Mouse (Mus musculus) MEL (cell line): ENCODE measurements at regions not wholly inside any gene's neighbourhood (a gene's known extent, or its start where the extent isn't known, plus 50 kb on each side); places are given as distances from the start of the nearest gene placed in this dataset.

Source experiments
- CHD2 ChIP-seq: IDR thresholded peaks from 2 replicates; pipeline ENCODE4 v1.6.1; 2011; ENCODE audit warnings: low read length, improper control_type of control experiment
- ELF1 ChIP-seq: IDR thresholded peaks from 2 replicates; pipeline ENCODE4 v1.6.1; 2014; ENCODE audit warnings: low read depth, mild to moderate bottlenecking, inconsistent platforms, low read length, improper control_type of control experiment, moderate library complexity
- EP300 ChIP-seq, 2 experiments: IDR thresholded peaks; 2 replicates each; pipeline ENCODE4 v1.6.1; 2011; ENCODE audit warnings: improper control_type of control experiment in 2 of 2, low read length in 2 of 2, low read depth in 1 of 2, mild to moderate bottlenecking in 1 of 2
- GABPA ChIP-seq: IDR thresholded peaks from 2 replicates; pipeline ENCODE4 v1.6.1; 2012; ENCODE audit warnings: low read depth, mild to moderate bottlenecking, inconsistent platforms, low read length, improper control_type of control experiment, moderate library complexity
- GATA1 ChIP-seq: IDR thresholded peaks from 2 replicates; pipeline ENCODE4 v1.6.1; 2011; ENCODE audit warnings: low read depth, low read length, improper control_type of control experiment
- KAT2A ChIP-seq: conservative IDR thresholded peaks from 2 replicates; pipeline ENCODE4 v1.6.1; 2012; ENCODE audit warnings: low read depth, low read length, improper control_type of control experiment, inconsistent platforms
- MXI1 ChIP-seq: IDR thresholded peaks from 2 replicates; pipeline ENCODE4 v1.6.1; 2011; ENCODE audit warnings: mild to moderate bottlenecking, low read depth, low read length, improper control_type of control experiment
- POLR2A ChIP-seq, 2 experiments: IDR thresholded peaks; 2 replicates each; pipeline ENCODE4 v1.6.1; 2011 to 2012; ENCODE audit warnings: low read length in 2 of 2, mild to moderate bottlenecking in 2 of 2, control low read depth in 1 of 2, improper control_type of control experiment in 1 of 2, low read depth in 1 of 2, moderate library complexity in 1 of 2; ENCODE audit not compliant: control insufficient read depth in 1 of 2, insufficient read depth in 1 of 2, poor library complexity in 1 of 2
- POLR2AphosphoS2 ChIP-seq: IDR thresholded peaks from 2 replicates; pipeline ENCODE4 v1.6.1; 2011; ENCODE audit warnings: low read length, improper control_type of control experiment
- USF2 ChIP-seq, 2 experiments: IDR thresholded peaks; 2 replicates each; pipeline ENCODE4 v1.6.1; 2011 to 2012; ENCODE audit warnings: improper control_type of control experiment in 2 of 2, low read length in 2 of 2, borderline replicate concordance in 1 of 2, inconsistent platforms in 1 of 2, low read depth in 1 of 2, mild to moderate bottlenecking in 1 of 2; ENCODE audit not compliant: insufficient read depth in 1 of 2
- ZKSCAN1 ChIP-seq: IDR thresholded peaks from 2 replicates; pipeline ENCODE4 v1.6.1; 2012; ENCODE audit warnings: low read depth, mild to moderate bottlenecking, inconsistent platforms, low read length, improper control_type of control experiment, moderate library complexity
- ZNF384 ChIP-seq: IDR thresholded peaks from 2 replicates; pipeline ENCODE4 v1.6.1; 2012; ENCODE audit warnings: low read depth, mild to moderate bottlenecking, inconsistent platforms, low read length, improper control_type of control experiment

- TF ChIP-seq POLR2A (IDR thresholded peaks at IDR 0.05; ENCODE audit: control insufficient read depth in 1 of 2, insufficient read depth in 1 of 2, low read depth in 1 of 2, low read length in 2 of 2, poor library complexity in 1 of 2) = no peak
- no peak for TF ChIP-seq CHD2
- TF ChIP-seq ZKSCAN1 = no peak
- no peak for TF ChIP-seq POLR2AphosphoS2
- TF ChIP-seq KAT2A = no peak
- no peak for TF ChIP-seq USF2 (IDR thresholded peaks at IDR 0.05; ENCODE audit: borderline replicate concordance in 1 of 2, insufficient read depth in 1 of 2, low read depth in 1 of 2, low read length in 2 of 2)
- TF ChIP-seq GATA1 = no peak
- TF ChIP-seq EP300 (IDR thresholded peaks at IDR 0.05; ENCODE audit: low read depth in 1 of 2, low read length in 2 of 2) = no peak
- TF ChIP-seq ELF1 = no peak
- no peak for TF ChIP-seq ZNF384
- no peak for TF ChIP-seq MXI1
- TF ChIP-seq GABPA = no peak
Observed at GRCm38 (mm10) chr3:33416922-33417321, 273.9 kb upstream of the Pex5l start.
